Mouse (Mus musculus) embryonic facial prominence, embryonic 11.5 days (tissue): ENCODE results near the gene Plekhn1. TPM values are rescaled to one million over a fixed set of nuclear protein-coding genes. Genes with fewer than 3 reads are reported as not detected.

Experiments
- ATAC-seq: fragments of 200-750 bp; cut with Nextera tagmentation; replicated peaks from 2 replicates; pipeline ENCODE4 v1.8.0; 2017; ENCODE audit warnings: low read depth; ENCODE audit not compliant: insufficient number of reproducible peaks, low FRiP score, low TSS enrichment
- DNase-seq: peaks from one replicate; pipeline ENCODE4 v3.0.0-alpha.2; 2015; ENCODE audit warnings: low spot score
- H3K27ac ChIP-seq: fragments of 300-500 bp; sonication (generic); replicated peaks from 2 replicates; pipeline ENCODE4 v1.5.1; 2014; ENCODE audit warnings: mild to moderate bottlenecking, low read depth, low read length, control low read depth
- H3K27me3 ChIP-seq: fragments of 300-500 bp; sonication (generic); 2 replicates; pipeline ENCODE4 v1.6.1; 2014; ENCODE audit warnings: mild to moderate bottlenecking, low read length, moderate library complexity, mixed read lengths; ENCODE audit not compliant: control insufficient read depth, insufficient read depth
- H3K36me3 ChIP-seq: fragments of 300-500 bp; sonication (generic); replicated peaks from 2 replicates; pipeline ENCODE4 v1.6.1; 2014; ENCODE audit warnings: low read depth, mild to moderate bottlenecking, low read length, moderate library complexity, mixed read lengths; ENCODE audit not compliant: control insufficient read depth, insufficient read depth
- H3K4me1 ChIP-seq: fragments of 300-500 bp; sonication (generic); 2 replicates; pipeline ENCODE4 v1.6.1; 2014; ENCODE audit warnings: low read length, mixed read lengths; ENCODE audit not compliant: control insufficient read depth, insufficient read depth
- H3K4me2 ChIP-seq: fragments of 300-500 bp; sonication (generic); 2 replicates; pipeline ENCODE4 v1.6.1; 2014; ENCODE audit warnings: low read depth, mild to moderate bottlenecking, control low read depth, low read length, moderate library complexity
- H3K4me3 ChIP-seq: fragments of 300-500 bp; sonication (generic); 2 replicates; pipeline ENCODE4 v1.5.1; 2014; ENCODE audit warnings: low read depth, low read length, control low read depth
- H3K9ac ChIP-seq: fragments of 300-500 bp; sonication (generic); replicated peaks from 2 replicates; pipeline ENCODE4 v1.6.1; 2014; ENCODE audit warnings: mild to moderate bottlenecking, control low read depth, low read length
- H3K9me3 ChIP-seq: fragments of 300-500 bp; sonication (generic); replicated peaks from 2 replicates; pipeline ENCODE4 v1.6.1; 2016; ENCODE audit warnings: mild to moderate bottlenecking, low read length, inconsistent platforms, mixed read lengths; ENCODE audit not compliant: control insufficient read depth
- WGBS: fragments of 180-500 bp; shearing (Covaris S2); extraction: QIAGEN DNeasy Blood & Tissue Kit; methylation state at CpG from one replicate; pipeline ENCODE4 v1.1.7; 2014; 5-methylcytosine and 5-hydroxymethylcytosine counted together
- polyA plus RNA-seq: library from polyadenylated mRNA; unstranded; fragments of >200 nt; fragmentation: Nextera tagmentation; extraction: Ambion mirVana; gene quantifications from 2 replicates; pipeline ENCODE4 v1.2.1, GENCODE M21; 2014

Gene Plekhn1
- polyA plus RNA-seq, 1 experiment from 2014 or later: 15.3 TPM

DNA sequence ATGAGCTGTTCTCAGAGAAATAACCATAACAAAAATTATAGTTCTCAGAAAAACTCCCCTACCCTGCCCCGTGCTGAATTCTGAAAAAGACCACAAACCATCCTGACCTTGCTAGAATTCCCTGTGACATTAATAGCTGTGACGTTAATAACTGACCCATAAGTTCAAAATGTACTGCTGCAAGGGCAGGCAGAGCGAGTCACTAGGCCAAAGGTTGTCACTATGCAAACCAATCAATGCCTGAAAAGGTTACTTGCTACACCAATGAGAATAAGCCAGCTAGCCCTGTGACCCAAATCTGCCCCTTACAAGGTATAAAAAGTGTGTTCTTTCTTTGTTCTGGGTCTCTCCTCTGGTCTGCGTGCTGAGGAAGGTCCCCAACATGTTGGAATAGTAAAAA lies 25.8 kb downstream of the Plekhn1 start:
- Histone ChIP-seq H3K4me1 (no peaks in the 10 kb centered on the region; the same call in 1 of the 2 replicates), H3K36me3 (no peaks in the 10 kb centered on the region), H3K9ac (no peak overlapping the region), H3K27ac (no peak overlapping the region), H3K4me2 (no peak overlapping the region), H3K4me3 (no peak overlapping the region), H3K9me3 (no peaks in the 10 kb centered on the region), H3K27me3 (peaks cover 4% of the 10 kb centered on the region; the same call in 1 of the 2 replicates)
- ATAC-seq: no peak
- 89% methylated on average over 4 of the region's 4 CpGs for WGBS
- no peak for DNase-seq

GRCm38 (mm10) chr4:156203413-156204131 lies 31.1 kb downstream of the Plekhn1 start:
- Histone ChIP-seq H3K4me1 (no peaks in the 10 kb centered on the region; the same call in none of the 2 replicates), H3K27ac (no peak overlapping the region), H3K36me3 (no peaks in the 10 kb centered on the region), H3K4me2 (peak overlapping the region; percentile 88), H3K9me3 (no peaks in the 10 kb centered on the region), H3K9ac (peak overlapping the region; percentile 40), H3K27me3 (peaks cover 9% of the 10 kb centered on the region; the same call in 1 of the 2 replicates), H3K4me3 (peak overlapping the region; percentile 40)
- WGBS: 1% methylated on average over 49 of the region's 49 CpGs
- DNase-seq (peak; percentile 48), ATAC-seq (0 out of 2 replicates have a peak, but pooled peaks have one; percentile 5)

DNA sequence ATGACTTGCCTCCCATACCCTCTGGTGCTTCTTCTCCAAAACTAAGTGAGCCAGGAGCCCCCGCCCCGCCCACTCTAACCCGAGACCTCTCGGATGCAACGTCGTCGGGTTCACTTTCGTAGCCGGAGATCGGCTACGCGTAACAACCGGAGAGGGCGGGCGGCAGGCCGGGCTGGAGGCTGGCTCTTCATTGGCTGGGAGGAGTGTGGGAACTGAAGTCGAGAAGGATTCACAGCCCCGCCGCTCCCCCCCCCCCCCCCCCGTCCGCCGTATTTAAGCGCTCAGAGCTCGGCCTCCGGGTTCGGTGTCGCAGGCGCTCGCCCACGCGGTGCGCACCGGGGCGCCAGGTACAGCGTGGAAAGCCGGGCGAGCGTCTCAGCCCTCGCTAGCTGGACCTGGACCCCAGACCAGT lies 31.6 kb downstream of the Plekhn1 start, which contains the start of gene AW011738:
Gene AW011738 (plus strand): TSS at position 304 of the 412 bp plus-strand sequence.
- peak within 1 kb of the TSS; percentile 88 for H3K4me2 ChIP-seq
- H3K4me3 ChIP-seq: peak within 1 kb of the TSS; percentile 40
- peak; percentile 83 for DNase-seq
- no peaks in the 10 kb centered on the region; the same call in none of the 2 replicates for H3K4me1 ChIP-seq
- H3K9ac ChIP-seq: peak within 1 kb of the TSS; percentile 40
- no peaks in the 10 kb centered on the region for H3K9me3 ChIP-seq
- H3K27ac ChIP-seq: no peak within 1 kb of the TSS
- peaks cover 9% of the 10 kb centered on the region; the same call in 1 of the 2 replicates for H3K27me3 ChIP-seq
- WGBS: under 1% methylated on average over 32 of the region's 39 CpGs
- peak; percentile 69 for ATAC-seq
- H3K36me3 ChIP-seq: no peaks in the 10 kb centered on the region

- peak overlapping the region; percentile 40; the same call in 1 of the 2 replicates for H3K4me3 ChIP-seq
- no peaks in the 10 kb centered on the region; the same call in none of the 2 replicates for H3K4me1 ChIP-seq
- DNase-seq (peak; percentile 22), ATAC-seq (no peak)
- WGBS: 33% methylated on average over 12 of the region's 12 CpGs
- H3K9ac ChIP-seq: no peak overlapping the region
- H3K27me3 ChIP-seq: peaks cover 9% of the 10 kb centered on the region; the same call in 1 of the 2 replicates
- H3K36me3 ChIP-seq: no peaks in the 10 kb centered on the region
- no peak overlapping the region for H3K27ac ChIP-seq
- H3K4me2 ChIP-seq: peak overlapping the region; percentile 88
- H3K9me3 ChIP-seq: no peaks in the 10 kb centered on the region
These were observed 32.2 kb downstream of the Plekhn1 start for GRCm38 (mm10) chr4:156202462-156202893.

- Histone ChIP-seq H3K4me1 (no peaks in the 10 kb centered on the region; the same call in none of the 2 replicates), H3K4me3 (no peak within 1 kb of the TSS), H3K9me3 (no peaks in the 10 kb centered on the region), H3K4me2 (no peak within 1 kb of the TSS), H3K27me3 (peaks cover 9% of the 10 kb centered on the region; the same call in 1 of the 2 replicates), H3K27ac (no peak within 1 kb of the TSS), H3K36me3 (no peaks in the 10 kb centered on the region), H3K9ac (no peak within 1 kb of the TSS)
- DNase-seq (no peak), ATAC-seq (no peak)
- 62% methylated on average over 10 of the region's 10 CpGs for WGBS
These were observed 33.8 kb downstream of the Plekhn1 start, which contains the start of gene Isg15 for GRCm38 (mm10) chr4:156200623-156201475. Isg15 (minus strand) TSS chr4:156200818.

DNA sequence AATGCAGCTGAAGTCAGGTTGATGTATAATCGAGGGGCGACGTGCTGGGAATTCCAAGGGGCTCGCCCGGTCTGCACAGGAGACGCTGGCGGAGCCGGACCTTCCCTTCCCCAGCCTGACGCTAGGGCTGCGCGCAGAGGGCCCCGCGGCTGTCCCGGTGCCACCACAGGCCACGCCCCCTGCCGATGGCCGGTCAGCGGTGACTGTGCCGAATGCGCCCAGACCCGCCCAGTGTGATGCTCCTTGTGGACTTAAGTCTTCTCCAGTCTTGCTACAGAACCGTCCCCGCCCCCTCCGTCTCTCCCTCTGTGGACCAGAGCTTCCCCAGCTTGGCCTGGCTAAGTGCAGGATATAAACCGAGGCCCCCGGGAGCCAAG lies 36.8 kb downstream of the Plekhn1 start:
- H3K4me1 ChIP-seq: peaks cover 3% of the 10 kb centered on the region; the same call in 1 of the 2 replicates
- ATAC-seq: peak; percentile 88
- peak overlapping the region; percentile 78 for H3K4me3 ChIP-seq
- H3K27ac ChIP-seq: peak overlapping the region; percentile 95
- peak overlapping the region; percentile 63 for H3K4me2 ChIP-seq
- H3K9ac ChIP-seq: peak overlapping the region; percentile 62
- no peaks in the 10 kb centered on the region; the same call in 1 of the 2 replicates for H3K36me3 ChIP-seq
- WGBS: 0% methylated on average over 21 of the region's 26 CpGs
- no peaks in the 10 kb centered on the region for H3K27me3 ChIP-seq
- peak; percentile 91 for DNase-seq
- H3K9me3 ChIP-seq: no peaks in the 10 kb centered on the region

GRCm38 (mm10) chr4:156197131-156197828 lies 37.4 kb downstream of the Plekhn1 start, which contains the start of gene Agrn:
Agrn (minus strand) TSS chr4:156197488.
- peak within 1 kb of the TSS; percentile 72 for H3K9ac ChIP-seq
- H3K4me1 ChIP-seq: peaks cover 3% of the 10 kb centered on the region; the same call in 1 of the 2 replicates
- peak; percentile 86 for DNase-seq
- 1% methylated on average over 31 of the region's 88 CpGs for WGBS
- H3K4me3 ChIP-seq: peak within 1 kb of the TSS; percentile 78
- peak within 1 kb of the TSS; percentile 95 for H3K27ac ChIP-seq
- no peaks in the 10 kb centered on the region for H3K27me3 ChIP-seq
- H3K36me3 ChIP-seq: no peaks in the 10 kb centered on the region; the same call in 1 of the 2 replicates
- H3K4me2 ChIP-seq: peak within 1 kb of the TSS; percentile 90
- ATAC-seq: peak; percentile 72
- H3K9me3 ChIP-seq: no peaks in the 10 kb centered on the region
